Mouse (Mus musculus): ENCODE results near the gene Glul. TPM values are rescaled to one million over a fixed set of nuclear protein-coding genes. Genes with fewer than 3 reads are reported as not detected.

Gene Glul
- 927 and 1,223 TPM in 2 replicates for polyA plus RNA-seq (2012; rRNA removed; ENCODE audit: low replicate concordance)

DNA sequence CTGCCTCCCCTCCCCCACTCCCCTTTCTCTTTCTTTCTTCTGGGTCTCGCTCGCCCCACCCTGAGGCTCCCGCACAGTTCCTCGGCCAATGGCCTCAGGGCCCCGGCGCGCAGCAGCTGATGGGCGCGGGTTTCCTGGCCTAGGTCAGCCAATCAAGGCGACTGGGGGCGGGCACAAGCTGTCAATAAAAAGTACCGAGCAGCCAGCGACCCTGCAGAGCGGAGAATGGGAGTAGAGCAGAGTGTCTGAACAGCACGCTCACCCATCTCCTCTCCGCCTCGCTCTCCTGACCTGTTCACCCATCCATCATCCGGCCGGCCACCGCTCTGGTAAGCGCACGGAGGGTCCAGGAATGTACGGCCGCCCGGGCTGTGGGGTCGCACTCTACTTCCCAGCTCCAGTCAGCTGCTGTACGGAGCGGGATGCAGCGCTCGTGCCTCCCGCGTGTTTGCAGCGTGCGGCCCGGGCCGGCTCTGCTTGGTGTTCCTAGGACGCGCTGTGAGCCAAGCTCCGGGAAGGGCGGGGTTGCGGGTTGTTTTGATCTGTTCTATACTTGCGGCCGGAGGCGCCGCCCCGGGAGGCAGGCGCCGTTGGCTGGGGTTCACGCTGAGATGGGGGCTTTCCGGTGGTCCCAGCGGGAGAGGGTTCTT lies at the start of gene Glul, which contains the start of gene Teddm2:
TSS of gene Glul (plus strand) at position 214 of the 650 bp plus-strand sequence.
TSS of gene Teddm2 (minus strand) at position 498 of the 650 bp plus-strand sequence.

DNA sequence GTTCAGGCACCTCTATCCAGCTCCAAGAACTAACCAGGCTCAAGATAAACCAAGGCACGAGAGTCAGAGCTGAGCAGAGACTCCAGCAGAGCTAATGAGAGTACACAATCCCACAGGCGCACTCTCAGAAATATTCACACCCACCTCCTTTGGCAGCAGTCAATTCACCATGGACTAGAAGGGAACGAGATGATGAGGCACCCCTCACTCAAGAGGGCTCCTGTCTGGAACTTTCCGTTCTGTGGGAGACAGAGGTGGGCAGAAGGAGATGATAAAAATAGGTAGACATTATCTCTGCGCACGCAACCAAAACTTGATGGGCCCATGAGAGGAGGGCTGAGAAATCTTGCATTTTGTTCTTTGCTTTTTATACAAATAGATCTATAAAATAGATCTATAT lies 25.7 kb upstream of the Glul start, which contains the start of gene Teddm1b:
TSS of gene Teddm1b (plus strand) at position 301 of the 400 bp plus-strand sequence.

DNA sequence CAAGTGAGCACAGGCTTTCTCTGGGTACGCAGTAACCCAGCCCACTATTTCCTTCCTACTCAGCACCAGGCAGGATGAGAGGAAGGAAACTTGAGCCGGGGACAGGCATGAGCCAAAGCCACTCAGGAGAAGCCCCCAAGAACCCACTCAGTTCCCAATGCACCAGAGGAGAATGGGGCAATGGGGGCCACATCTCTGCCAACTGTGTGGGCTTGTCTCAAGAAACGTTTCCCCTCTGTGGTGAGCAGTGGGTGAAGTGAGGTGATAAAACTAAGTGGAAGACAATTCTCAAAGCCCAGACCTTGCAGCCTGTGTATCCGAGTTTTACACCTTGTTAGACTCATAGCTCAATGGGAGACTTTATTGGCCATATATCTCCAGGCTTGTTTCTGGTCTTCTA lies 8.3 kb upstream of the Glul start, which contains the start of gene Teddm1a:
TSS of gene Teddm1a (plus strand) at position 301 of the 400 bp plus-strand sequence.

Other genes with a start within 250 kb of the Glul start
- 0.01 and 0.03 TPM in 2 replicates for gene Rgs8, start 246.9 kb upstream of the Glul start, polyA plus RNA-seq (2012; rRNA removed; ENCODE audit: low replicate concordance)
- gene Rgs16, start 159.6 kb upstream of the Glul start, polyA plus RNA-seq (2012; rRNA removed; ENCODE audit: low replicate concordance): 2.0 and 5.3 TPM in 2 replicates
- 10.7 and 13.3 TPM in 2 replicates for gene Rnasel, start 150.5 kb upstream of the Glul start, polyA plus RNA-seq (2012; rRNA removed; ENCODE audit: low replicate concordance)
- gene Rgsl1, start 55.8 kb upstream of the Glul start, polyA plus RNA-seq (2012; rRNA removed; ENCODE audit: low replicate concordance): 0.33 and 1.2 TPM in 2 replicates
- 0.04 and 0.28 TPM in 2 replicates for gene Teddm1b, start 25.6 kb upstream of the Glul start, polyA plus RNA-seq (2012; rRNA removed; ENCODE audit: low replicate concordance)
- 0.32 and 1.1 TPM in 2 replicates for gene Teddm1a, start 8.2 kb upstream of the Glul start, polyA plus RNA-seq (2012; rRNA removed; ENCODE audit: low replicate concordance)
- 1.1 and 2.0 TPM in 2 replicates for gene Teddm2, start 284 bp downstream of the Glul start, polyA plus RNA-seq (2012; rRNA removed; ENCODE audit: low replicate concordance)